Mouse (Mus musculus) heart, embryonic 14.5 days (tissue): ENCODE results near the gene 4933415A04Rik. TPM values are rescaled to one million over a fixed set of nuclear protein-coding genes. Genes with fewer than 3 reads are reported as not detected.

Experiments
- ATAC-seq: fragments of 200-750 bp; cut with Nextera tagmentation; 2 replicates; pipeline ENCODE4 v1.8.0; 2017; ENCODE audit warnings: low read depth, moderate TSS enrichment; ENCODE audit not compliant: insufficient number of reproducible peaks, insufficient read depth, low FRiP score
- H3K27ac ChIP-seq, 2 experiments: fragments of 200-500 bp in 1 of 2; fragments of 300-500 bp in 1 of 2; sonication (generic) in 1 of 2; replicated peaks in 1 of 2; 2 replicates each; pipeline ENCODE4 v1.5.1; 2012 to 2014; ENCODE audit warnings: low read depth in 2 of 2, low read length in 2 of 2, control low read depth in 1 of 2, mild to moderate bottlenecking in 1 of 2, mixed read lengths in 1 of 2; ENCODE audit not compliant: control insufficient read depth in 1 of 2, insufficient read depth in 1 of 2
- H3K27me3 ChIP-seq: fragments of 300-500 bp; sonication (generic); 2 replicates; pipeline ENCODE4 v1.6.1; 2014; ENCODE audit warnings: mild to moderate bottlenecking, low read length, control low read depth; ENCODE audit not compliant: control insufficient read depth, insufficient read depth
- H3K36me3 ChIP-seq: fragments of 300-500 bp; sonication (generic); 2 replicates; pipeline ENCODE4 v1.6.1; 2014; ENCODE audit warnings: mild to moderate bottlenecking, control low read depth, low read length, mixed read lengths; ENCODE audit not compliant: control insufficient read depth, insufficient read depth
- H3K4me1 ChIP-seq, 2 experiments: fragments of 200-500 bp in 1 of 2; fragments of 300-500 bp in 1 of 2; sonication (generic) in 1 of 2; 2 replicates each; pipeline ENCODE4 v1.6.1; 2012 to 2014; ENCODE audit warnings: low read length in 2 of 2, control low read depth in 1 of 2, mixed read lengths in 1 of 2; ENCODE audit not compliant: control insufficient read depth in 2 of 2, insufficient read depth in 2 of 2
- H3K4me2 ChIP-seq: fragments of 300-500 bp; sonication (generic); 2 replicates; pipeline ENCODE4 v1.6.1; 2014; ENCODE audit warnings: mild to moderate bottlenecking, low read length
- H3K4me3 ChIP-seq, 2 experiments: fragments of 200-500 bp in 1 of 2; fragments of 300-500 bp in 1 of 2; sonication (generic) in 1 of 2; 2 replicates each; pipeline ENCODE4 v1.5.1; 2012 to 2014; ENCODE audit warnings: low read length in 2 of 2, mild to moderate bottlenecking in 2 of 2, control low read depth in 1 of 2, low read depth in 1 of 2, moderate library complexity in 1 of 2; ENCODE audit not compliant: control insufficient read depth in 1 of 2, insufficient read depth in 1 of 2
- H3K9ac ChIP-seq: fragments of 300-500 bp; sonication (generic); 2 replicates; pipeline ENCODE4 v1.6.1; 2014; ENCODE audit warnings: mild to moderate bottlenecking, low read length
- H3K9me3 ChIP-seq: fragments of 300-500 bp; sonication (generic); 2 replicates; pipeline ENCODE4 v1.6.1; 2016; ENCODE audit warnings: low read length, control low read depth; ENCODE audit not compliant: control insufficient read depth
- WGBS: fragments of 180-500 bp; shearing (Covaris S2); extraction: QIAGEN DNeasy Blood & Tissue Kit; methylation state at CpG from one replicate; pipeline ENCODE4 v1.1.7; 2014; 5-methylcytosine and 5-hydroxymethylcytosine counted together
- polyA plus RNA-seq: library from polyadenylated mRNA; unstranded; fragments of >200 nt; fragmentation: Nextera tagmentation; extraction: Ambion mirVana; gene quantifications from 2 replicates; pipeline ENCODE4 v1.2.1, GENCODE M21; 2014

The 4933415A04Rik gene
- polyA plus RNA-seq: 5.3 and 5.7 TPM in 2 replicates

GRCm38 (mm10) chr11:43586324-43587090 lies at the start of gene 4933415A04Rik:
Gene 4933415A04Rik, plus strand, starts transcription at chr11:43587040.
- peaks cover 3% of the 10 kb centered on the region in 2 experiments; a peak in 2 of 4 replicates for H3K4me1 ChIP-seq
- ATAC-seq: no peak
- H3K4me2 ChIP-seq: no peak within 1 kb of the TSS
- H3K4me3 ChIP-seq: no peak within 1 kb of the TSS
- H3K27ac ChIP-seq: peak within 1 kb of the TSS in 1 of 2 experiments; percentile 2; a peak in 2 of 4 replicates
- peaks cover 74% of the 10 kb centered on the region for H3K36me3 ChIP-seq
- no peaks in the 10 kb centered on the region for H3K27me3 ChIP-seq
- H3K9me3 ChIP-seq: no peaks in the 10 kb centered on the region
- 59% methylated on average over 7 of the region's 7 CpGs for WGBS
- H3K9ac ChIP-seq: no peak within 1 kb of the TSS

- Histone ChIP-seq H3K4me3 (no peak overlapping the region), H3K27me3 (no peaks in the 10 kb centered on the region), H3K27ac (no peak overlapping the region), H3K4me1 (peaks cover 4 to 39% of the 10 kb centered on the region in 2 experiments), H3K9ac (no peak overlapping the region), H3K36me3 (peaks cover 73% of the 10 kb centered on the region), H3K4me2 (no peak overlapping the region), H3K9me3 (no peaks in the 10 kb centered on the region)
- ATAC-seq: no peak
- WGBS: 81% methylated on average over 6 of the region's 6 CpGs
These were observed 49.8 kb upstream of the 4933415A04Rik start for GRCm38 (mm10) chr11:43537074-43537473.

- Histone ChIP-seq H3K27me3 (no peaks in the 10 kb centered on the region), H3K4me1 (peaks cover 18 to 47% of the 10 kb centered on the region in 2 experiments), H3K4me2 (peak overlapping the region; percentile 9; the same call in 1 of the 2 replicates), H3K27ac (peak overlapping the region in 1 of 2 experiments; percentile 25; a peak in 1 of 4 replicates), H3K4me3 (no peak overlapping the region), H3K36me3 (peaks cover 53% of the 10 kb centered on the region), H3K9ac (peak overlapping the region; percentile 22; the same call in 1 of the 2 replicates), H3K9me3 (no peaks in the 10 kb centered on the region)
- no peak for ATAC-seq
- WGBS: 11% methylated on average over 6 of the region's 6 CpGs
These were observed 47.0 kb upstream of the 4933415A04Rik start for GRCm38 (mm10) chr11:43539863-43540262.

- ATAC-seq: no peak
- H3K9me3 ChIP-seq: no peaks in the 10 kb centered on the region
- H3K4me3 ChIP-seq: no peak overlapping the region
- no peak overlapping the region for H3K4me2 ChIP-seq
- H3K36me3 ChIP-seq: peaks cover 17% of the 10 kb centered on the region
- H3K27ac ChIP-seq: no peak overlapping the region
- H3K27me3 ChIP-seq: no peaks in the 10 kb centered on the region
- WGBS: 56% methylated on average over 15 of the region's 15 CpGs
- no peak overlapping the region for H3K9ac ChIP-seq
- H3K4me1 ChIP-seq: peaks cover 38 to 63% of the 10 kb centered on the region in 2 experiments
These were observed 43.0 kb upstream of the 4933415A04Rik start for GRCm38 (mm10) chr11:43543711-43544466.

GRCm38 (mm10) chr11:43544819-43545218 lies 42.0 kb upstream of the 4933415A04Rik start:
- Histone ChIP-seq H3K9ac (no peak overlapping the region), H3K9me3 (no peaks in the 10 kb centered on the region), H3K4me3 (no peak overlapping the region), H3K27me3 (no peaks in the 10 kb centered on the region), H3K4me1 (peaks cover 46 to 63% of the 10 kb centered on the region in 2 experiments), H3K4me2 (no peak overlapping the region), H3K27ac (no peak overlapping the region), H3K36me3 (0 out of 2 replicates have a peak, but pooled peaks cover 13% of the 10 kb centered on the region)
- no peak for ATAC-seq
- 51% methylated on average over 7 of the region's 7 CpGs for WGBS

- WGBS: 35% methylated on average over 16 of the region's 16 CpGs
- H3K4me2 ChIP-seq: no peak overlapping the region
- no peak overlapping the region for H3K9ac ChIP-seq
- ATAC-seq: no peak
- no peaks in the 10 kb centered on the region for H3K27me3 ChIP-seq
- H3K4me1 ChIP-seq: peaks cover 51 to 70% of the 10 kb centered on the region in 2 experiments
- H3K4me3 ChIP-seq: no peak overlapping the region
- H3K36me3 ChIP-seq: 0 out of 2 replicates have a peak, but pooled peaks cover 8% of the 10 kb centered on the region
- H3K9me3 ChIP-seq: no peaks in the 10 kb centered on the region
- H3K27ac ChIP-seq: 0 out of 4 replicates have a peak overlapping the region, but pooled peaks of 1 of the 2 experiments have one; percentile 17
These were observed 40.9 kb upstream of the 4933415A04Rik start for GRCm38 (mm10) chr11:43545873-43546475.

GRCm38 (mm10) chr11:43546678-43547077 lies 40.2 kb upstream of the 4933415A04Rik start:
- Histone ChIP-seq H3K9ac (no peak overlapping the region), H3K27me3 (no peaks in the 10 kb centered on the region), H3K4me3 (no peak overlapping the region), H3K36me3 (0 out of 2 replicates have a peak, but pooled peaks cover 8% of the 10 kb centered on the region), H3K4me1 (peaks cover 51 to 72% of the 10 kb centered on the region in 2 experiments), H3K4me2 (no peak overlapping the region), H3K27ac (peak overlapping the region in 1 of 2 experiments; percentile 17; a peak in 1 of 4 replicates), H3K9me3 (no peaks in the 10 kb centered on the region)
- ATAC-seq: no peak
- WGBS: 68% methylated on average over 4 of the region's 4 CpGs
